Mouse (Mus musculus) heart, adult 18-20 months (tissue): Measurements from ENCODE around the gene Arhgef39. TPM values are rescaled to one million over a fixed set of nuclear protein-coding genes. Genes with fewer than 3 reads are reported as not detected.

Experiments
- DNase-seq, 2 experiments: peaks; one replicate each; pipeline ENCODE4 v3.0.0; 2021 to 2022; ENCODE audit warnings: mixed read lengths in 1 of 2
- total RNA-seq, 2 experiments: library from RNA; stranded (reverse); gene quantifications; 2 replicates each; pipeline ENCODE4 v1.2.3; 2021

The Arhgef39 gene
- total RNA-seq, 2 experiments from 2014 or later: 0.64 TPM; not detected in 1

DNA sequence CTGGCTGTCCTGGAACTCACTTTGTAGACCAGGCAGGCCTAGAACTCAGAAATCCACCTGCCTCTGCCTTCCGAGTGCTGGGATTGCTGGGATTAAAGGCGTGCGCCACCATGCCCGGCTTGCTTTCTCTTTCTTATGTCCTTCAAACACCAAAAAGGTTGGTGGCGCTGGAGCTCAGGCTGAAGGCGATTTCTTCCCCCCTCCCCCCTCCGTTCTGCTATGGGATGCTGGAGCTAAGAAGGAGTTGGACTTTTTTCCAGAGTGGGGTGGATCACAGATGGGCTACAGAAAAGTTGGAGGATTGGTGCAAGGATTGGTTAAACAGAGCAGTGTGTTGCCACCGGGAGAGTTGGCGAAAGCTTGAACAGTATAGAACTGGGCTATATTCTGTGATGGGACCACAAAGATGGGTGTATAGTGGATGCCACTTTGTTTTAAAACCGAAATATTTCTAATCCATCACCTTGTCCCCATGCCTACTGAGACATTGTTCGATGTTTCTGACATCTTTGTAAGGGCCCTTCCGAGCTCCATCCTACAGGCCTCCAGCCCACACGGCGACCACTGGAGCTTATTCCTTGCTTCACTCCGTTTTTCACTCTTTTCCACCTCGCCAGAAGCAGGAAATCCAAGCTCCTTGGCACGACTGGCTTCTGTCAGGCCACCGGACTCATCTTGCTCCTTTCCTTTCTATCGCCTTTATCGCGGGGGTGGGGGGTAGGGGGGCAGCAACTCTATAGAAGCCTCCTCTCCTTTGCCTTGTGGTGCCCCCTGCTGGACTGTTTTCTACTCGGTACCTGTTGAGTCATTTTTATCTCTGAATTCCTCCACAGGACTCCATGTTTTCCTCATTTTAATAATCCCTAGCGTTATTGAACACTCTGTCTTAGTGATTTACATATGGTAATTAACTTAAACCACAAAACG lies 20.3 kb downstream of the Arhgef39 start:
- peak; percentile 69 to 88 for DNase-seq

DNA sequence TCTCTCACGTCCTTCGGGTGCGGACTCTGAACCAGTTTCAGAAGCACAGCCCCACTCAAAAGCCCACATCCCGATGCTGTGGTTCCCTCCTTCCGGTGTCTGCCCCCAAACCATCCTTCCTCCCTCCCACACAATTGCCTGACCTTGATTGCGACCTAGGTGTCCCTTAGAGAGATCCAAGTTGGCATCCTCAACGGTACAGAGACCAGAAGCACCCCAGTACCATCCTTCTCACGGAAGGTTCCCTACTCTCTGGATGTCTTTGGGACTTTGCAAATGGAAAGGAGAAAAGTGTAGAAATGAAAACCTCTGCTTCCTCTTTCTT lies 21.0 kb downstream of the Arhgef39 start:
- no peak for DNase-seq

DNA sequence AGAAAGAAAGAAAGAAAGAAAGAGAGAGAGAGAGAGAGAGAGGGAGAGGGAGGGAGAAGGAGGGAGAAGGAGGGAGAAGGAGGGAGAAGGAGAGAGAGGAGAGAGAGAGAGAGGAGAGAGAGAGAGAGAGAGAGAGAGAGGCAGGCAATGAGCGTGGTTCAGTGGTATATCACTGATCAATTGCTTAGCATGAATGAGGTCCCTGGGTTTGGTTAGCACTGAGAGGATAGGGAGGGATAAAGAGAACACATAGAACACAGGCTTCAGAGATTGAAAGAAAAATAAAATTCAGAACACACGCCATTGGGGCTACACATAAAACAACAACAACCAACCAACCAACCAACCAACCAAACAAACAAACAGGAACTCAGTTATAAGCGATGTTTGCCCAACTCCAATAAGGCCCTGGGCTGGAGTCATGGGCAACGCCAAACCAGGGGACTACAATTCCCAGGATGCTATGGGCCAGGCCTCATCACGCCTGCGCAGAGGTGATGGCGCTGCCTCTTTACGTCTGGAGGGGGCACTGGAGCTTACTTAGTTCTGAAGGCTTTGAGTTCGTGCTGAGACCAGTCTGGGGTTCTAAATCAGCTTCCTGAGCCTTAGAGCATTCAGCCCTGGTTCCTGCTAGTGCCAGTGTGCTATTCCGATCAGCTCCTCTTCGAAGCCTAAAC lies 21.5 kb downstream of the Arhgef39 start:
- peak; percentile 93 to 94 for DNase-seq

DNA sequence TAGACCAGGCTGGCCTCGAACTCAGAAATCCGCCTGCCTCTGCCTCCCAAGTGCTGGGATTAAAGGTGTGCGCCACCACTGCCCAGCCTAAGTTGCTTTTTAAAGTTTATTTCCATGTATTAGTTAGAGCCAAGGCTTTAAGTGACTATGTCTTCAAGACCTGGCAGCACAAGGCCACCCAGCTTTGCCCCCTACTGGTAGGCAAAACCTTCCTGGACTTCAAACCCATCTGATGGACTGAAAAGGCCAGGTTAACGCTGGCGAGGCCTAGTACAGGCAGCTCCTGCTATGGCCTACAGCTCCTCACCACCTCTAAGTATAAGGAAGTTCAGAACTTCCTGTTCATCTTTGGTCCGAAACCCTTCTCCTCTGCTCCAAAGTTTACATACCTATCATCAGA lies 22.9 kb downstream of the Arhgef39 start:
- no peak for DNase-seq

DNA sequence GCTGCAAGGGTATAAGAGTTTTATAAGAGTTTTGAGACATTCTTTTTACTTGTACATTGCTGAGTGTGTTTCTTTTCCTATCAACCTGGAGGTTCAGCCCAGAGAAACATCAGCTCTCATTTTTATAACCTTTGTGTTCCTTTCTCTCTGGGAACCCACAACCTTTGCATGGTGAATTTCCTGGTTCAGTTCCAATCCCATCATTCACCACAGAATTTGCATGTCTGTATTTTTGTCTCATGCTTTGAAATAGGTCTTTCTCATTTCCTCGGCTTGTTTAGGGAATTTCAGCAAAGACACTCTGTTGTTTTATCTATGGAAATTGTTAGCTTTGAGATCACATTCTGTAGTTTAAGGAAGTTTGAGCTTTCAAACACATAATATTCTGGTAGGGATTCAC lies 25.9 kb downstream of the Arhgef39 start:
- no peak for DNase-seq

DNA sequence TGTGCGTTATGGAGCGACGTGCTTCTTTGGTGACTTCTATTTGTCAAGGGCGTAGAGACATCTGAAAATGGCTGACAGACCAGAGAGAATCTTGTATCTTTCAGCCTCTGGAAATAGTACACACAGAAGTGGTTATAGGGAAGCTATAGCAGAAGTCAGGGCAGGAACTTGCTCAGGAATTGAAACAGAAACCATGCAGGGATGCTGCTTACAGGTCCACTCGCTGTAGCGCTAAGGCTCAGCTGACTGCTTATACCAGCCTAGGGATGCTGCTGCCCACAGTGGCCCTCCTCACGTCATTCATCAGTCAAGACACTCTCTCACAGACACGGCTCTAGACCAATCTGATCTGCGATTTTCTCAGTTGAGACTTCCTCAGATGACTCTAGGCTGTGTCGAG lies 29.2 kb downstream of the Arhgef39 start:
- DNase-seq: no peak

DNA sequence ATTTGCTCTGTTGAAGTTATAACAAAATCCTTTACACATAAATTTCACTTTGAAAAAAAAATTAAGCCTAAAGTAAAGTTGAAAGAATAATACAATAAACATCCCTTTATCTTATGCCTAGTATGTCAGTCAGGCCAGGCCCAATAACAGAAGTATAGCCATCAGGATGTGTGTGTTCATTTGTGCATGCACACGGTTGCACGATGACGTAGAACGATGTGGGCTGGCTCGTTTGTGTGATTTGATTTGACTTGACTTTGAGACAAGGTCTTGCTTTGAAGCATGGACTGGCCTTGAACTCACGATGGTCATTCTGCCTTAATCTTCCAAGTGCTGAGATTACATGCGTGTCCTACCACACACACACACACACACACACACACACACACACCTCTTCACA lies 32.6 kb downstream of the Arhgef39 start:
- no peak for DNase-seq

DNA sequence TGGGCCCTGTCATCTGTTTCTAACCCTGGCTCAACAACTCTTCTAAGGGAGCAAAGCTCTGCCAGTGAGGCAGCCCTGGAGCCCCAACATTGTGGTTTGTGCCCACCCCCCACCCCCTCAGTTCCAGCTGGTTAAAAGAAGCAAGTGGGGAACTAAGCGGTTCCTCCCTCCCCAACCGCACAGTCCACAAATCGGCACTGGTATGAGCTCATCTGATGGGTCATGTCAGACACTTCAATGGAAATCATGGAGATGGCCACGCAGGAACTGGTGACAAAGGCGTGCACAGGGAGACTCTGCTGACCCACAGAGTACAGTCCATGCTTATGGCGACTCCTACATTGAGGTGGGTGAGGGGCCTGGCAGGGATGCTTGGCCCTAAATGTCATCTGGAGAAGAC lies 33.6 kb downstream of the Arhgef39 start:
- DNase-seq: no peak

DNA sequence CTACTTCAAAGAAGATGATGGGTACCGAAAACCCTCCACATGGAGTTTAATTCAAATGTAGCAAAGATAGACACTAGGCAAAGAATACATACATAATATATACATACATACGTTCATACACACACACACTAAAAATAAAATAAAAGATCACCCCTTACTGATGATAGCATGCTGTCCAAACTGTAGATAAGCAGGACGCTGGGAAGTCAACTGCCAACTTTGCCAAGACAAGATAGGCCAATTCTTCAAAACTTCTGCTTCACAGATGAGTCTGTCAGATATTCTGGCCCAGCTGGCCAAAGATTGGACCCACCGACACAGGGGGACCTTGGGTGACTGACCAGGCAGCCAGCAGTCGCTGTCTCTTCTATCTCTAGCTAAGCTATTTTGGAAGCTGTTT lies 36.4 kb downstream of the Arhgef39 start:
- DNase-seq: no peak

DNA sequence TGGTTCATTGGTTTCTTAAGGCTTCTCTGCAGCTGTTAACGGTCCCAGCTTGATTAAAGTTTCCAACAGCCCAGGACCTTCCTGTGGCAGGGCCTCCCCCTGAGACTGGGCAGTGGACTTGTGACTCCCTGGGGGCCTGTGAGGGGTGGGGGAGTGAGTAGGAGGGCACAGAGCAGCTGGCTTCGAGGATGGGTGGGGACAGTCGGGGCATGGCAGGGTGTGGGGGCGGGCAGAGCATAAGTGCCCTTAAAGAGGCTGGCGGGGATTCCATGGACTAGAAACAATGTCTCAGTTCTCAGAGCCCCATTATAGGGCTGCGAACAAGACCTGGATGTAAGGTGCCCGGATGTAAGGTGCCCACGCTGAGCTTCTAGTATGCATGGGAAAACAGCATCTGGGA lies 42.4 kb downstream of the Arhgef39 start:
- no peak for DNase-seq

DNA sequence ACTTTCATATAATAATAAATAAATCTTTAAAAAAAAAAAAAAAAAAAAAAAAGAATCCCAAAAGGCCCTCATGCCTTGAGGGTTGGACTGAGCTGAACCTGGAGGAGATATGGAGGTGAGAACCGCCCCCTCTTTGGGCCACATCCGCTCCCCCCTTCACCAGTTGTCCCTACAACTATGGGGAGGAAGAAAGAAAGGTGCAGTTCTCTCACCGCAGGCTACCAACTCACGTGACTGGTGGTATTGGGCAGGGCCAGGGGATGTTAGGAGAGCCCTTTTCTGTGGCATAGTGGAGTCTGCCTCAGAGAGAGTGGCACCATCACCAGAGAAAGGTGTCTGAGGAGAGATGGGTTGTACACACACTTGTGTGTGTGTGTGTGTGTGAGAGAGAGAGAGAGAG lies 43.0 kb downstream of the Arhgef39 start:
- DNase-seq: no peak

DNA sequence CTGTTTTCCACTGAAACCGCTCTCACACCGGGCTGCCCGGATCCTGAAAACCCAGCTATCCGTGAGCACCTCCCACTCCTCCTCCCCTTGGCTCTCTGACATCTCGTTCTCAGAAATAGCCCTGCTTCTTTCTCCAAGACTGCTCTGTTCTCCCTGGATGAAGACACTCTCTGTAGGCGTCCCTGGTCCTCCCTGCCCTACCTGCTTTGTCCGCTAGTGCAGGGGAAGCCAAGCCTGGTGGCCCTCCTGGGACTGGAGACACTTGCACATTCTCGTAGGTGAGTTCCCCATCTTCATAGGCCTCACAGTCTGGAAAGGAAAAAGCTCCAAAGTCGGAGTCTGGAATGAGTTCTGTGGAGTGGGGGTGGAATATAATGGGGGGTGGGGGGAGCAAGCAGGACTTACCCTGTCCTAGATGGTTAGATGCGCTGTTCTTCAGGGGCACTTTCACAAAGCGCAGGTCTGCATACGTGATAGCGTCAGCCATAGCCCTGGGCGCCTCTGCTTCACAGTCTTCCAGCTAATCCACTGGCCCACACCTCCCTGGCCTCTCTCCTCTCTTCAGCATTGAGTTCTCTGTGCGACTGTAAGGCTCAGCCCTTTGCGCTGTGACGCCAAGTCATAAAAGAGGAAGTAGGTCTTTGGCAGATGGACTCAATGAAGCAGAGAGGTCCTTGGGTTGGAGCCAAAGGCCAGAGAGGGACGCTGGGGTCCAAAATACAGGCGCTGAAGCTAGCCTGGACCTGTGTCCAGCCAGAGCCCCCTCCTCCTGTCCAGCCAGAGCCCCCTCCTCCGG lies 45.3 kb downstream of the Arhgef39 start, which contains the start of gene Cd72:
Gene Cd72 (minus strand): TSS at position 588 of the 796 bp plus-strand sequence.
- DNase-seq: peak; percentile 26 to 49

DNA sequence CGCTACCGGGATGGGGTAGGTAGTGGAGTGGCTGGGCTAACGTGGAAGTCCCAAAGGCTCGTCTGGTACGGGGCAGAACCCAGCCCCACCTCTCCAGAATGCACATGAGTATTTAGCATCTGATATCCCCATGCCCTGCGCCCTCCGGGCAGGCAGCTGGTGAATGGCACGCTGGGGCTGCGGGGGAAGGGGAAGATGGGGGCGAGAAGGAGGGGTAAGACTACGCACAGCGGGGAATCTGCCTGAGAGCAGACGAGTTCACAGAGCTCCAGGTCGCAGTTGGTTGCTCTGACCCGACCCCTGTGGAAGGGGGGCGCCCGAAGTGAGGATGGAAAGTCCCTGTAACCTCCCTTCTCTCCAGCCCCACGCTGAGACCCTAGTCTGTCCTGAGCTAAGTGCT lies 46.1 kb downstream of the Arhgef39 start:
- no peak for DNase-seq

DNA sequence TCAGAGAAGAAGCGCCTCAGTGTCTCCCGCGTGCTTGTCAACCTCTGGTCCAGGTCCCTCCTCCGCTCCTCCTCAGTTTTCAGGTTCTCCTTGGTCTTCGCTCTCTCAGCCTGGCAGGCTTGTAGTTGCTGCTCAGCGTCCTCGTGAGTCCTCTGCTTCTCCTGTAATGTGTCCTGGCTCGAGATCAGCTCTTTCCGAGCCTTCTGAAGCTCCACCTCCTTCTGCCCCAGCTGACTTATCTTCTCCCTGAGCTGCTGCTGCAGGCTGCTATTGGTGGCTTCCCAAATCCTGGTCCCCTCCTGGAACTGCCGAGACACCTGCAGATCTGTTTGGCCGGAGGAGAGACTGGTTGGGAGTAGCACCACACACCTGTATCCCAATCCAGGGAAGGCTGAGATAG lies 47.2 kb downstream of the Arhgef39 start:
- DNase-seq: peak in 1 of 2 experiments; percentile 34

DNA sequence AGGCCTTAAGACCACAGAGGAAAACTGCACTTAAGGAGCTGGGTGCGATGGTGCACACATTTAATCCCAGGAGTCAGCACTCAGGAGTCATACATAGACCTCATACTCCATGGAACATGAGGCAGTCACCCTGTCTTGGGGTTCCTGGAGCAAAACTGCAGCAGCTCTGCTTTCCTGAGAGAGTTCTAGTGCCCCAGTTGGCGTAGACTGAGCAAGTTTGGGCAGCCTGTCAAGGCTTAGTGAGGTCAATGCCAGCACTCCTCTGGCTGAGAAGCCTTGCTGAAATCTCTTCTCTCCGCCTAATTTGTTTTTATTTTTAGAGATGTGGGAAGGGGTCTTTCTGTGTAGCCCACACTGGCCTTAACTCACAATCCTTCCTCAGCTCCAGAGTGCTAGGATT lies 50.9 kb downstream of the Arhgef39 start:
- peak in 1 of 2 experiments; percentile 47 for DNase-seq

DNA sequence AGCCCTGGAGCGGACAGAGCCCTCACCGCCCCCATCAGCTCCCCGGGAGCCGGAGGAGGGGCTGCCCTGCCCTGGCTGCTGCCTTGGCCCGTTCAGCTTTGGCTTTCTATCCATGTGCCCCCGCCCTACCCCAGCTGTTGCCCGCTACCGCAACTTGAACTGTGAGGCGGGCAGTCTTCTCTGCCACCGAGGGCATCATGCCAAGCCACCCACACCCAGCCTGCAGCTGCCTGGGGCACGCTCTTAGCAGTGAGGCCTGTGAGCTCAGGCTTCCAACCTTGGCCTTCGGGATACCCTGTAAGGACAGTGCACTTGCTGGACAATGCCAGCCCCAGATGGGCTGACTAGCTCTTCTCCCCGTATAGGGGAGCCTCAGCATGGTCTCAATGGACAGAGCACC lies 52.2 kb downstream of the Arhgef39 start:
- peak in 1 of 2 experiments; percentile 55 for DNase-seq

Other genes with a start within 250 kb of the Arhgef39 start
- under 1 TPM in 1 of 2 experiments, not detected in 1; 0.07 TPM for gene Atp8b5, start 232.5 kb downstream of the Arhgef39 start, total RNA-seq
- 10 to 100 TPM; 50.5 to 53.9 TPM for gene Rusc2, start 117.7 kb downstream of the Arhgef39 start, total RNA-seq
- gene Fam166b, start 70.6 kb downstream of the Arhgef39 start, total RNA-seq: under 1 TPM in 1 of 2 experiments, not detected in 1; 0.26 TPM
- 10 to 100 TPM; 30.8 to 32.7 TPM for gene Tesk1, start 57.8 kb downstream of the Arhgef39 start, total RNA-seq
- 1 to 10 TPM in 1 of 2 experiments, under 1 TPM in 1; 0.82 to 4.7 TPM for gene Cd72, start 45.1 kb downstream of the Arhgef39 start, total RNA-seq
- 1 to 10 TPM in 1 of 2 experiments, not detected in 1; 1.1 TPM for gene Sit1, start 16.0 kb downstream of the Arhgef39 start, total RNA-seq
- gene Ccdc107, start 6.8 kb downstream of the Arhgef39 start, total RNA-seq: 10 to 100 TPM; 29.2 to 31.7 TPM
- gene Car9, start 7.3 kb upstream of the Arhgef39 start, total RNA-seq: under 1 TPM in 1 of 2 experiments, not detected in 1; 0.36 TPM
- 10 to 100 TPM; 32.1 to 35.2 TPM for gene Tpm2, start 24.1 kb upstream of the Arhgef39 start, total RNA-seq
- 10 to 100 TPM; 38.4 to 52.4 TPM for gene Creb3, start 62.6 kb upstream of the Arhgef39 start, total RNA-seq
- gene Tln1, start 63.0 kb upstream of the Arhgef39 start, total RNA-seq: 100 to 1,000 TPM in 1 of 2 experiments, 10 to 100 TPM in 1; 98.2 to 111 TPM
- gene Rgp1, start 79.0 kb upstream of the Arhgef39 start, total RNA-seq: 10 to 100 TPM; 24.3 to 27.9 TPM
- gene Gba2, start 79.2 kb upstream of the Arhgef39 start, total RNA-seq: 10 to 100 TPM in 1 of 2 experiments, 1 to 10 TPM in 1; 9.3 to 10.8 TPM
- gene Msmp, start 84.8 kb upstream of the Arhgef39 start, total RNA-seq: under 1 TPM in 1 of 2 experiments, not detected in 1; 0.54 TPM
- gene Npr2, start 132.2 kb upstream of the Arhgef39 start, total RNA-seq: 10 to 100 TPM; 39.7 to 42.1 TPM
- not detected for gene Spag8, start 153.9 kb upstream of the Arhgef39 start, total RNA-seq
- gene Hint2, start 156.8 kb upstream of the Arhgef39 start, total RNA-seq: 100 to 1,000 TPM; 163 to 173 TPM
- 10 to 100 TPM; 20.0 to 21.0 TPM for gene Tmem8b, start 169.3 kb upstream of the Arhgef39 start, total RNA-seq
- under 1 TPM; 0.15 to 0.28 TPM for gene Fam221b, start 169.4 kb upstream of the Arhgef39 start, total RNA-seq
- gene Olfr70, start 201.1 kb upstream of the Arhgef39 start, total RNA-seq: not detected
- not detected for gene Olfr71, start 210.6 kb upstream of the Arhgef39 start, total RNA-seq
- gene Hrct1, start 227.5 kb upstream of the Arhgef39 start, total RNA-seq: 1 to 10 TPM; 4.2 to 4.9 TPM
- 1 to 10 TPM; 3.4 to 4.5 TPM for gene Spaar, start 230.3 kb upstream of the Arhgef39 start, total RNA-seq